In the genomic region with DNA sequence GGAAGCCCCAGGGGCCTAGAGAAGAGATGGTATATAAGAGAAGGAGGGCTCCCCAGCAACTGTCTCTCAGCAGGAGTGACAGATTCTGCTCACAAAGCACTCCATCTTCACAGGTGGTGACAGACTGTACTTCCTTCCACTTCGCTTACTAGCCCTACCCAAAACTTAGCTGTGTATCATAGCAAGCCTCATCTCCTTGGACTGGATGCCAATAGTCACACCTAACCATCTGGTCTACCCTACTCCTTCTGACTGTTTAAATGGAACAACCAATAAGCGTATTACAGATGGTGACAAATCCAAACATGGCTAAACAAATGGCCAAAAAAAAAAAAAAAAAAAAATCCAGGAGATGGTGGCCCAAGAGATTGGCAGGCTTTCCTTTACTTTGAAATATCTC, we compare ENCODE assay signal across 23 mouse cellular contexts.
DNase-seq lines count a peak whose midpoint lies in the region; ATAC-seq and TF ChIP-seq lines count a peak whose summit lies in the region.
"Had no signal": no experiment of that assay in that cellular context is flagged by ENCODE, and none has a peak within 500 bp of the region (broad histone marks: within the 10 kb centered on the region; RNA-seq: fewer than 3 reads in every experiment).

No protein-coding gene starts in this region.

- no peak overlapping the region for H3K4me2 ChIP-seq in forebrain, embryonic 15.5 days (replicated peaks)
- no peak overlapping the region for H3K4me2 ChIP-seq in forebrain, embryonic 12.5 days
- H3K4me2 ChIP-seq in midbrain, postnatal 0 days (ENCODE audit: low read depth, low read length, poor library complexity, severe bottlenecking), result no peak overlapping the region
- H3K4me2 ChIP-seq: neural tube, embryonic 13.5 days had no signal

- no peaks in the 10 kb centered on the region for H3K4me1 ChIP-seq in forebrain, embryonic 15.5 days
- no peaks in the 10 kb centered on the region for H3K4me1 ChIP-seq in forebrain, embryonic 12.5 days
- H3K4me1 ChIP-seq in midbrain, postnatal 0 days (ENCODE audit: insufficient read depth, low read length), result no peaks in the 10 kb centered on the region
- no peaks in the 10 kb centered on the region for H3K4me1 ChIP-seq in midbrain, embryonic 10.5 days
- H3K4me1 ChIP-seq: embryonic facial prominence, embryonic 10.5 days; neural tube, embryonic 13.5 days had no signal

- no peak overlapping the region for H3K4me3 ChIP-seq in forebrain, embryonic 15.5 days
- H3K4me3 ChIP-seq in forebrain, embryonic 12.5 days (replicated peaks), result no peak overlapping the region
- H3K4me3 ChIP-seq in midbrain, postnatal 0 days (ENCODE audit: low read depth, low read length), result no peak overlapping the region
- no peak overlapping the region for H3K4me3 ChIP-seq in midbrain, embryonic 10.5 days
- H3K4me3 ChIP-seq: embryonic facial prominence, embryonic 10.5 days; layer of hippocampus, adult 2 months; myocyte; neural tube, embryonic 13.5 days had no signal

- H3K36me3 ChIP-seq in forebrain, embryonic 15.5 days, result no peaks in the 10 kb centered on the region
- no peaks in the 10 kb centered on the region for H3K36me3 ChIP-seq in forebrain, embryonic 12.5 days (replicated peaks)
- H3K36me3 ChIP-seq in midbrain, postnatal 0 days (ENCODE audit: insufficient read depth, low read length), result no peaks in the 10 kb centered on the region
- no peaks in the 10 kb centered on the region for H3K36me3 ChIP-seq in midbrain, embryonic 10.5 days
- H3K36me3 ChIP-seq: embryonic facial prominence, embryonic 10.5 days; neural tube, embryonic 13.5 days had no signal

- 60% methylated on average over 2 of the region's 2 CpGs for WGBS in forebrain, embryonic 15.5 days
- WGBS in forebrain, embryonic 12.5 days, result 75% methylated on average over 2 of the region's 2 CpGs
- 87% methylated on average over 2 of the region's 2 CpGs for WGBS in midbrain, postnatal 0 days
- WGBS in midbrain, embryonic 10.5 days, result 86% methylated on average over 2 of the region's 2 CpGs

- no peak overlapping the region for H3K9ac ChIP-seq in forebrain, embryonic 15.5 days (replicated peaks)
- H3K9ac ChIP-seq in forebrain, embryonic 12.5 days, result no peak overlapping the region
- no peak overlapping the region for H3K9ac ChIP-seq in midbrain, postnatal 0 days (replicated peaks; ENCODE audit: low read length, poor library complexity, severe bottlenecking)
- H3K9ac ChIP-seq: neural tube, embryonic 13.5 days had no signal

- H3K27ac ChIP-seq in forebrain, embryonic 15.5 days (replicated peaks), result no peak overlapping the region
- H3K27ac ChIP-seq in forebrain, embryonic 12.5 days, result no peak overlapping the region
- no peak overlapping the region for H3K27ac ChIP-seq in midbrain, postnatal 0 days (ENCODE audit: low read depth, low read length)
- no peak overlapping the region for H3K27ac ChIP-seq in midbrain, embryonic 10.5 days (replicated peaks)
- H3K27ac ChIP-seq: embryonic facial prominence, embryonic 10.5 days; hindbrain, postnatal 0 days; layer of hippocampus, adult 2 months; neural tube, embryonic 13.5 days had no signal

- TF ChIP-seq CTCF in midbrain, postnatal 0 days (IDR thresholded peaks at IDR 0.05), result no peak

- DNase-seq in midbrain, postnatal 0 days (ENCODE audit: low spot score), result peak; percentile 19
- DNase-seq in midbrain, embryonic 10.5 days (ENCODE audit: low spot score), result no peak
- DNase-seq in cerebellum, adult 9-10 months, result peak; percentile 69
- no peak for DNase-seq in right cerebral cortex, adult 2 months (ENCODE audit: low spot score in 2 of 2)
- no peak for DNase-seq in kidney, adult 9 months
- DNase-seq: adrenal gland, postnatal 36 days; gastrocnemius, postnatal 36 days; heart, postnatal 4 days; kidney, postnatal 25 days; layer of hippocampus, postnatal 36 days; midbrain, embryonic 14.5 days; retina, postnatal 1 day; thymus, postnatal 14 days had no signal

- ATAC-seq in forebrain, embryonic 15.5 days (replicated peaks), result peak; percentile 48; the same call in 1 of the 2 replicates
- ATAC-seq in forebrain, embryonic 12.5 days (ENCODE audit: low FRiP score), result no peak
- ATAC-seq in midbrain, postnatal 0 days (ENCODE audit: low FRiP score), result no peak
- ATAC-seq: hindbrain, postnatal 0 days; intestine, embryonic 16.5 days; lung, postnatal 0 days; Patski had no signal

- no peaks in the 10 kb centered on the region for H3K27me3 ChIP-seq in forebrain, embryonic 15.5 days
- no peaks in the 10 kb centered on the region for H3K27me3 ChIP-seq in forebrain, embryonic 12.5 days
- H3K27me3 ChIP-seq in midbrain, postnatal 0 days (ENCODE audit: insufficient read depth, low read length), result no peaks in the 10 kb centered on the region
- H3K27me3 ChIP-seq in midbrain, embryonic 10.5 days (ENCODE audit: low read depth, poor library complexity, severe bottlenecking), result no peaks in the 10 kb centered on the region
- H3K27me3 ChIP-seq: neural tube, embryonic 13.5 days; Patski had no signal

- H3K9me3 ChIP-seq in forebrain, embryonic 15.5 days, result no peaks in the 10 kb centered on the region
- H3K9me3 ChIP-seq in forebrain, embryonic 12.5 days, result no peaks in the 10 kb centered on the region
- no peaks in the 10 kb centered on the region for H3K9me3 ChIP-seq in midbrain, postnatal 0 days (ENCODE audit: low read length)
- H3K9me3 ChIP-seq in midbrain, embryonic 10.5 days (replicated peaks), result no peaks in the 10 kb centered on the region
- H3K9me3 ChIP-seq: embryonic facial prominence, embryonic 10.5 days; neural tube, embryonic 13.5 days had no signal

Comparison
In these comparisons a context has a peak if more than half of its experiments do, and no peak if none do; other contexts are left out.
1. DNase-seq: peak in midbrain, postnatal 0 days (single experiment) and cerebellum, adult 9-10 months (single experiment); none in midbrain, embryonic 10.5 days (single experiment), right cerebral cortex, adult 2 months (0 of 2) and kidney, adult 9 months (single experiment).